Mouse (Mus musculus) embryonic facial prominence, embryonic 10.5 days (tissue): ENCODE data around the gene Tmc1. TPM values are rescaled to one million over a fixed set of nuclear protein-coding genes. Genes with fewer than 3 reads are reported as not detected.

Experiments used
- DNase-seq: peaks from one replicate; pipeline ENCODE4 v3.0.0-alpha.2; 2017; ENCODE audit warnings: low spot score
- H3K27ac ChIP-seq: fragments of 300-500 bp; sonication (generic); replicated peaks from 2 replicates; pipeline ENCODE4 v1.5.1; 2016; ENCODE audit warnings: mild to moderate bottlenecking
- H3K27me3 ChIP-seq: fragments of 300-500 bp; sonication (generic); replicated peaks from 2 replicates; pipeline ENCODE4 v1.6.1; 2016; ENCODE audit warnings: low read depth, mild to moderate bottlenecking; ENCODE audit not compliant: poor library complexity, severe bottlenecking
- H3K36me3 ChIP-seq: fragments of 300-500 bp; sonication (generic); replicated peaks from 2 replicates; pipeline ENCODE4 v1.6.1; 2016; ENCODE audit warnings: mild to moderate bottlenecking, moderate library complexity
- H3K4me1 ChIP-seq: fragments of 300-500 bp; sonication (generic); 2 replicates; pipeline ENCODE4 v1.6.1; 2016
- H3K4me3 ChIP-seq: fragments of 300-500 bp; sonication (generic); 2 replicates; pipeline ENCODE4 v1.5.1; 2016; ENCODE audit warnings: mild to moderate bottlenecking, moderate library complexity
- H3K9me3 ChIP-seq: fragments of 300-500 bp; sonication (generic); 2 replicates; pipeline ENCODE4 v1.6.1; 2016; ENCODE audit warnings: mild to moderate bottlenecking
- WGBS: fragments of 180-500 bp; shearing (Covaris S2); methylation state at CpG from one replicate; pipeline ENCODE4 v1.1.7; 2016; 5-methylcytosine and 5-hydroxymethylcytosine counted together
- polyA plus RNA-seq: library from polyadenylated mRNA; unstranded; fragments of >200 nt; fragmentation: Nextera tagmentation; extraction: Ambion mirVana; gene quantifications from 2 replicates; pipeline ENCODE4 v1.2.1, GENCODE M21; 2016

The Tmc1 gene
- polyA plus RNA-seq, 1 experiment from 2014 or later: 0.14 TPM

GRCm38 (mm10) chr19:20792811-20793210 lies 161.2 kb downstream of the Tmc1 start:
- no peaks in the 10 kb centered on the region for H3K4me1 ChIP-seq
- H3K36me3 ChIP-seq: no peaks in the 10 kb centered on the region
- H3K27me3 ChIP-seq: no peaks in the 10 kb centered on the region
- DNase-seq: no peak
- 92% methylated on average over 2 of the region's 2 CpGs for WGBS
- no peak overlapping the region for H3K27ac ChIP-seq
- no peaks in the 10 kb centered on the region for H3K9me3 ChIP-seq
- H3K4me3 ChIP-seq: no peak overlapping the region

DNA sequence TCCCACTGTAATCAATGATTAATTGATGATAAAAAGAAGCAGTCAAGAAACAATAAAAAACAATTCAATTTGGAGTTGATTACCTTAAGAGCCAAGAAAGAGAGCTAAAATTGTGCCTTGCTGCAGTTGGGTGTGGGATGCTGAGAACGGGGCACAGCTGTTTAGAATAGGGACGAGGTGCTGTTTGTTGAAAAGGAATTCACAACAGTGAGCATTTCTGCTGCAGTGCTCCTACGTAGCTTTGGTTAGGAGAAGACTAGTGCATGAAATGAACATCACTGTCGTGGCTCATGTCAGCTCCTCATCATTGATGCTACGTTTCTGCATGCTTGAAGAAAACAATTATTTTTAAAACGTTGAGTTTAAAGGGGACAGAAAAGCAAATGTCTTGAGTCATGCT lies 166.7 kb downstream of the Tmc1 start:
- DNase-seq: no peak
- H3K4me1 ChIP-seq: no peaks in the 10 kb centered on the region
- no peaks in the 10 kb centered on the region for H3K36me3 ChIP-seq
- no peaks in the 10 kb centered on the region for H3K27me3 ChIP-seq
- H3K4me3 ChIP-seq: no peak overlapping the region
- no peaks in the 10 kb centered on the region for H3K9me3 ChIP-seq
- 85% methylated on average over 6 of the region's 6 CpGs for WGBS
- H3K27ac ChIP-seq: no peak overlapping the region

- H3K4me3 ChIP-seq: no peak overlapping the region
- WGBS: 70% methylated on average over 2 of the region's 2 CpGs
- no peak overlapping the region for H3K27ac ChIP-seq
- H3K36me3 ChIP-seq: no peaks in the 10 kb centered on the region
- H3K27me3 ChIP-seq: no peaks in the 10 kb centered on the region
- no peak for DNase-seq
- H3K9me3 ChIP-seq: no peaks in the 10 kb centered on the region
- H3K4me1 ChIP-seq: no peaks in the 10 kb centered on the region
These were observed 178.3 kb downstream of the Tmc1 start for GRCm38 (mm10) chr19:20775681-20776080.

DNA sequence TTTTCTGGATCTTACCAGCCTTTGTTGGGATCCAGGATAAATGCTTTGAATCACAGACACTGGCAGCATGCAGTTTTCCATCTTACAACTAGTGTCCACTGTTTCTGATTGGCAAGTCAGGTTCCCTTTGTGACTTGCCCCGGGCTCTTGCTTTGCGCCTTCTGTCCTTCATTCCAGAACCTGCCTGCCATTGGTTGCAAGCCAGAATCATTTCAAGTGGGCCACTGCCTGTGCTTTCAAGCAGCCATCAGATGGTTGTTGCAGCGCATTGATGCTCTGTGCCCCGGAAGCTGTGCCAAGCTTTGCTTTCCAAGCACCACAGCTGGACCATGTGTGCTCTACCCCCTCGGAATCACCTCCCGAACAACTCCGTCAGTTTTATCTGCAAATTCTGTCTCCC lies 180.1 kb downstream of the Tmc1 start:
- H3K36me3 ChIP-seq: no peaks in the 10 kb centered on the region
- H3K4me3 ChIP-seq: no peak overlapping the region
- no peaks in the 10 kb centered on the region for H3K9me3 ChIP-seq
- 92% methylated on average over 7 of the region's 7 CpGs for WGBS
- H3K27me3 ChIP-seq: no peaks in the 10 kb centered on the region
- H3K4me1 ChIP-seq: no peaks in the 10 kb centered on the region
- no peak for DNase-seq
- no peak overlapping the region for H3K27ac ChIP-seq

DNA sequence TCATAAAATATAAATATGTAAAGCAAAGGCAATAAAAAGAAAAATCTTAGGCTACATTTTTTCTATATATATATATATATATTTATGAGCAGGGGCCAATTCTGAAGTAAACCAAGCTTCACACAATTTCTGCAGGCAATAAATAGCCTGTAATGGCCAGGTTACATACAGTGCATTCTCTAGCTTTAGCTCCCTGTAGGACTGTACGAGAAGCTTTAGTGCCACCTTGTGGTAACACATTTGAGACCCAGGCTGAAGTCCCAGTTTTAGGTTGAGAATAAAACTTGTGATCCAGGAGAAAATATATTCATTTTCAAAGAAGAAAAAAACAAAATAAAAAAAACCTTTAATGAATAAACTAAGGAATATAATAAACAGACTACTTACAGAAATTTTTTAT lies 189.8 kb downstream of the Tmc1 start:
- H3K4me1 ChIP-seq: no peaks in the 10 kb centered on the region
- no peaks in the 10 kb centered on the region for H3K36me3 ChIP-seq
- WGBS: 23% methylated on average over 1 of the region's 1 CpGs
- H3K9me3 ChIP-seq: no peaks in the 10 kb centered on the region
- no peak overlapping the region for H3K4me3 ChIP-seq
- DNase-seq: no peak
- H3K27ac ChIP-seq: no peak overlapping the region
- H3K27me3 ChIP-seq: no peaks in the 10 kb centered on the region

DNA sequence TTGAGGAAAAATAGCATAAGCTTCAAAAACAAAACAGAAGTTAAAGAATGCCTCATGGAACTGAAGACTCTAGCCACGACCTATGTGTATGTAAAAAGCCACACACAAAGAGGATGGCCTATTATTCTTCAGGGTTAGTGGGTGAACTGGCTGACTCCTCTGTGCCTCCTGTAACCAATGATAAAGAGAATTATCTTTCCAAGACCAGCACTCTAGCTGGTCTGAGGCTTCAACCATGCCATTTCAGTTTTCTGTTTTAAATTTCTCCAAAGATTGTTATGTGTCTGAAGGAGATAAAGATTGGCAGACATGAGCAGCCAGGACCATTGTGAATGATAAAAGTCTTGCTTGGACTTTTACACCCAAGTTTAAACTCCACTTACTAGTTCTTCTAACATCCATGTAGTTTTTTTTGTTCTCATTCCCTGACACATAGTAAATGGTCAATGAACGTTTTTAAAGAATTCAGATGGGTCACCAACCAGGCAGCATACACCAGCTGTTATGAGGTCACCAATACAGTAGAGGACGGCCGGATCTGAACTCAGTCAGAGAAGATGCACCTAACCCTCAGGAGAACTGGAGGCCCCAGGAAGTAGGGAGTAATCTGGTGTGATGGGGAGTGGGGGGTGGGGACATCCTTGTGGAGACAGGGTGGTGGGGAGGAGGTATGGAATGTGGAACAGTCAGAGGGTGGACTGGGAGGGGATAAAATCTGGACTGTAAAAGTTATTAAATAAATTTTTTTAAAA lies 192.2 kb downstream of the Tmc1 start:
- 75% methylated on average over 4 of the region's 4 CpGs for WGBS
- Histone ChIP-seq H3K9me3 (no peaks in the 10 kb centered on the region), H3K4me1 (no peaks in the 10 kb centered on the region), H3K27me3 (no peaks in the 10 kb centered on the region), H3K27ac (no peak overlapping the region), H3K36me3 (no peaks in the 10 kb centered on the region), H3K4me3 (no peak overlapping the region)
- no peak for DNase-seq

- H3K36me3 ChIP-seq: no peaks in the 10 kb centered on the region
- DNase-seq: no peak
- H3K4me1 ChIP-seq: no peaks in the 10 kb centered on the region
- no peaks in the 10 kb centered on the region for H3K27me3 ChIP-seq
- H3K4me3 ChIP-seq: no peak overlapping the region
- WGBS: 78% methylated on average over 3 of the region's 3 CpGs
- H3K9me3 ChIP-seq: no peaks in the 10 kb centered on the region
- no peak overlapping the region for H3K27ac ChIP-seq
These were observed 192.9 kb downstream of the Tmc1 start for GRCm38 (mm10) chr19:20761119-20761518.

DNA sequence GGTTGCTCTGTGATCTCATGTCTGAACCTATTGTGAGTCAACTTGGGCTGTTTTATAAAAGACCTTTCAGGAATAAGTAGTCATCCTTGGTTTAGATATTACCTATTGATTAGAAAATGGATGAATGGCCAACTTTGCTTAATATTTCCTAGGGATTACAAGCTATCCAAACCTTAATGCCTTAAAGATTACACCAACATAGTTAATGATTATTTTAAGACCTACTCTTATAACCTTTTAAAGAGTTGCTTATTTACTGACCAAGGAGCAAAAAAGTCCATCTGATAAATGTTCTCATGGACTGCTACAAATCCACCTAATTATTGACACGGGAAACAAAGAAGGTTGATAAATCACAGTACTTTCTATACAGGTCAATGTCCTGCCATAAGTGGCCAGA lies 209.4 kb downstream of the Tmc1 start:
- Histone ChIP-seq H3K27ac (no peak overlapping the region), H3K36me3 (no peaks in the 10 kb centered on the region), H3K4me3 (no peak overlapping the region), H3K9me3 (no peaks in the 10 kb centered on the region), H3K4me1 (no peaks in the 10 kb centered on the region), H3K27me3 (no peaks in the 10 kb centered on the region)
- 83% methylated on average over 1 of the region's 1 CpGs for WGBS
- DNase-seq: no peak

Other genes with a start within 250 kb of the Tmc1 start
- 2.8 and 3.6 TPM in 2 replicates for gene Aldh1a7, start 226.6 kb downstream of the Tmc1 start, polyA plus RNA-seq